Comparison of ENCODE assay signal across 9 mouse cellular contexts in genomic region chr11:42999188-42999587, GRCm38 (mm10). TPM values are rescaled to one million over a fixed set of nuclear protein-coding genes. Genes with fewer than 3 reads are reported as not detected.
DNase-seq lines count a peak whose midpoint lies in the region; ATAC-seq and TF ChIP-seq lines count a peak whose summit lies in the region.
"Had no signal": no experiment of that assay in that cellular context is flagged by ENCODE, and none has a peak within 500 bp of the region (broad histone marks: within the 10 kb centered on the region; RNA-seq: fewer than 3 reads in every experiment).

No protein-coding gene starts in this region.

- no peaks in the 10 kb centered on the region for H3K4me1 ChIP-seq in hindbrain, embryonic 11.5 days (replicated peaks; ENCODE audit: control insufficient read depth, insufficient read depth, low read length)
- no peaks in the 10 kb centered on the region for H3K4me1 ChIP-seq in hindbrain, embryonic 14.5 days (replicated peaks; ENCODE audit: control insufficient read depth, insufficient read depth, low read length)
- peaks cover 0 to 11% of the 10 kb centered on the region in 2 experiments; a peak in 2 of 4 replicates for H3K4me1 ChIP-seq in CH12.LX (ENCODE audit: control insufficient read depth in 1 of 2, insufficient read depth in 2 of 2)
- H3K4me1 ChIP-seq: heart, embryonic 15.5 days had no signal

- no peak overlapping the region for H3K4me2 ChIP-seq in hindbrain, embryonic 11.5 days (replicated peaks; ENCODE audit: low read depth, low read length)
- no peak overlapping the region for H3K4me2 ChIP-seq in hindbrain, embryonic 14.5 days (replicated peaks)
- no peak overlapping the region for H3K4me2 ChIP-seq in CH12.LX (ENCODE audit: insufficient read depth, low read depth, poor library complexity, severe bottlenecking)
- H3K4me2 ChIP-seq: heart, embryonic 15.5 days had no signal

- peak; percentile 13 for DNase-seq in hindbrain, embryonic 11.5 days (ENCODE audit: low spot score)
- DNase-seq in hindbrain, embryonic 14.5 days (ENCODE audit: low spot score), result no peak
- DNase-seq in CH12.LX (ENCODE audit: extremely low read depth) (peak; percentile 66), ZHBTc4 (ENCODE audit: low read depth, low spot score) (peak; percentile 28)
- DNase-seq in kidney, postnatal 25 days, result peak; percentile 15 to 48
- DNase-seq in spleen, adult 12 weeks (ENCODE audit: low spot score), result no peak
- DNase-seq in spleen, postnatal 4 days (ENCODE audit: low spot score in 2 of 2), result no peak

- H3K27me3 ChIP-seq in hindbrain, embryonic 11.5 days (ENCODE audit: control insufficient read depth, insufficient read depth, low read length), result no peaks in the 10 kb centered on the region
- no peaks in the 10 kb centered on the region for H3K27me3 ChIP-seq in hindbrain, embryonic 14.5 days (ENCODE audit: control insufficient read depth, insufficient read depth, low read length)
- no peaks in the 10 kb centered on the region for H3K27me3 ChIP-seq in CH12.LX (replicated peaks)
- H3K27me3 ChIP-seq: heart, embryonic 15.5 days had no signal

- H3K9me3 ChIP-seq in hindbrain, embryonic 11.5 days (ENCODE audit: control insufficient read depth, low read length), result no peaks in the 10 kb centered on the region
- no peaks in the 10 kb centered on the region for H3K9me3 ChIP-seq in hindbrain, embryonic 14.5 days (ENCODE audit: control insufficient read depth, low read length)
- H3K9me3 ChIP-seq in CH12.LX (replicated peaks; ENCODE audit: low read length), result no peaks in the 10 kb centered on the region
- H3K9me3 ChIP-seq: heart, embryonic 15.5 days had no signal

- no peak overlapping the region for H3K27ac ChIP-seq in hindbrain, embryonic 11.5 days (ENCODE audit: low read depth, low read length)
- H3K27ac ChIP-seq in hindbrain, embryonic 14.5 days, result no peak overlapping the region
- no peak overlapping the region for H3K27ac ChIP-seq in CH12.LX (ENCODE audit: insufficient read depth, low read depth)
- H3K27ac ChIP-seq: heart, embryonic 15.5 days; macrophage had no signal

- 52% methylated on average over 3 of the region's 3 CpGs for WGBS in hindbrain, embryonic 11.5 days
- WGBS in hindbrain, embryonic 14.5 days, result 68% methylated on average over 3 of the region's 3 CpGs

- TF ChIP-seq POLR2A in CH12.LX (IDR thresholded peaks at IDR 0.05; ENCODE audit: low read depth, low read length), result no peak

- no peak overlapping the region for H3K4me3 ChIP-seq in hindbrain, embryonic 11.5 days (ENCODE audit: low read depth, low read length)
- H3K4me3 ChIP-seq in hindbrain, embryonic 14.5 days (replicated peaks; ENCODE audit: low read length), result no peak overlapping the region
- no peak overlapping the region for H3K4me3 ChIP-seq in CH12.LX (replicated peaks in 1 of 3; ENCODE audit: low read depth in 2 of 3, low read length in 2 of 3, poor library complexity in 1 of 3)
- H3K4me3 ChIP-seq: heart, embryonic 15.5 days had no signal

- no peaks in the 10 kb centered on the region for H3K79me2 ChIP-seq in CH12.LX (replicated peaks; ENCODE audit: control insufficient read depth, extremely low read depth, insufficient read depth, poor library complexity, severe bottlenecking)

- peak; percentile 41 to 90 for TF ChIP-seq CTCF in CH12.LX (conservative IDR thresholded peaks at IDR 0.05 in 1 of 2, IDR thresholded peaks at IDR 0.05 in 1 of 2; ENCODE audit: low read depth in 2 of 2, low read length in 2 of 2)

- no peaks in the 10 kb centered on the region for H3K36me3 ChIP-seq in hindbrain, embryonic 11.5 days (ENCODE audit: control insufficient read depth, insufficient read depth, low read length)
- no peaks in the 10 kb centered on the region for H3K36me3 ChIP-seq in hindbrain, embryonic 14.5 days (replicated peaks; ENCODE audit: control insufficient read depth, insufficient read depth)
- no peaks in the 10 kb centered on the region for H3K36me3 ChIP-seq in CH12.LX (replicated peaks in 1 of 2; ENCODE audit: control insufficient read depth in 1 of 2, insufficient read depth in 1 of 2, low read length in 1 of 2)
- H3K36me3 ChIP-seq: heart, embryonic 15.5 days had no signal

- no peak for TF ChIP-seq EP300 in CH12.LX (IDR thresholded peaks at IDR 0.05; ENCODE audit: low read length)

- dilution Hi-C loops in CH12.LX (cut with MboI; ENCODE audit: extremely low pct_ligation_motif_present, extremely low pct_unique_long_range_greater_than_20kb, low sequenced_read_pairs), result no loop called here

- TF ChIP-seq RAD21 in CH12.LX (IDR thresholded peaks at IDR 0.05; ENCODE audit: low read depth, low read length), result peak; percentile 96

- in situ Hi-C loops in CH12.LX (cut with MboI; ENCODE audit: low pct_ligation_motif_present, low pct_unique_long_range_greater_than_20kb, low sequenced_read_pairs), result loop anchor here (10.0 kb wide), 1 partner anchor 356 kb away; no protein-coding TSS in a partner anchor

- no peak for ATAC-seq in hindbrain, embryonic 11.5 days (ENCODE audit: low FRiP score)
- ATAC-seq in hindbrain, embryonic 14.5 days (ENCODE audit: low FRiP score), result no peak

- no peak overlapping the region for H3K9ac ChIP-seq in hindbrain, embryonic 11.5 days (ENCODE audit: low read depth, low read length)
- H3K9ac ChIP-seq in hindbrain, embryonic 14.5 days, result no peak overlapping the region
- no peak overlapping the region for H3K9ac ChIP-seq in CH12.LX (ENCODE audit: insufficient read depth, low read depth)
- H3K9ac ChIP-seq: heart, embryonic 15.5 days had no signal

TF ChIP-seq in CH12.LX, 34 proteins besides CTCF, POLR2A, EP300 and RAD21:
- TF ChIP-seq SMC3 (IDR thresholded peaks at IDR 0.05; ENCODE audit: low read depth, low read length) (peak; percentile 98), ZC3H11A (IDR thresholded peaks at IDR 0.05; ENCODE audit: low read depth, low read length) (peak; percentile 86), ZMIZ1 (IDR thresholded peaks at IDR 0.05; ENCODE audit: low read depth, low read length) (no peak)

RNA-seq across cellular contexts. Expression of gene Gm9972, which starts 36.4 kb away (rescaled TPM):
- not detected in 2 replicates for polyA plus RNA-seq in hindbrain, embryonic 11.5 days (2014; fragmentation: Nextera tagmentation; extraction: Ambion mirVana)
- polyA plus RNA-seq in hindbrain, embryonic 14.5 days (2014; fragmentation: Nextera tagmentation; extraction: Ambion mirVana), result not detected in 2 replicates
- not detected in 2 replicates for total RNA-seq in CH12.LX (2012; rRNA removed)
- total RNA-seq in CH12.LX (2014; rRNA removed), result not detected in 2 replicates
- not detected in 2 replicates for polyA plus RNA-seq in CH12.LX (2012; ENCODE audit: insufficient read length, low read depth)
- polyA plus RNA-seq: heart, embryonic 15.5 days; macrophage had no signal

Comparison
In these comparisons a context has a peak if more than half of its experiments do, and no peak if none do; other contexts are left out.
1. DNase-seq: peak in hindbrain, embryonic 11.5 days (single experiment), CH12.LX (single experiment), ZHBTc4 (single experiment) and kidney, postnatal 25 days (2 of 2); none in hindbrain, embryonic 14.5 days (single experiment), spleen, adult 12 weeks (single experiment) and spleen, postnatal 4 days (0 of 2).